Comparison of ENCODE assay signal across 10 mouse cellular contexts in the genomic region with DNA sequence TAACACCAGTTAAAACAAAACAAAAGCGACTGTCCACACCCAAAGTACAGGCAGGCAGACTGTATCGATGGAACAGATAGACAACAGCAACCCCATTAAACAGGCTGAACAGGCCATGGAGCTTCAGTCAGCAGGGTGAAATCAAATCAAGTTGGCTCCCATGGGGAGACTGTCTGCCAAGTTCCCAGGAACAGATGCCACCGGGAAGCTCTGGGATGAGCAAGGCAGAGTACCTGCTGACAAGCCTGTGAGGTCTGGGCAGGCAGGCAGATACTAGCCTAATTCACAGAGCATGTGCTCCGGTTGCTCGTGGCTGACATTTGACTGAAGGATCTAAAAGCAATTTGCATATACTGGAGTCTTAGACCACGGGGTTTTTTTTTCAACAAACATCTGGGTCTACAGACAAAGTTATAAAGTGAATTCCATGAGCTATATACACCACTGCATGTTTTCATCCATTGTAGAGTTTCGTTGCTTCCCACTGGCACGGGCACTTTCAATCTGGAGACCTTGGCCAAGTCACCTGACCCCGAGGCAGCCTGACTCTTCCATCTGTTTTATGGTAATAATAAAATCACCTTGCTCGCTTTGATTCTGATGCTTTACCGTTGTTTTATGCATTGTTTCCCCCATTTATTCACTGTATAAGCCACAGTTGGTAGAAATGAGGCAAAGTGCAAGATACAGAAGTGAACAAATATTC. TPM values are rescaled to one million over a fixed set of nuclear protein-coding genes. Genes with fewer than 3 reads are reported as not detected.
DNase-seq lines count a peak whose midpoint lies in the region; ATAC-seq and TF ChIP-seq lines count a peak whose summit lies in the region.
"Had no signal": no experiment of that assay in that cellular context is flagged by ENCODE, and none has a peak within 500 bp of the region (broad histone marks: within the 10 kb centered on the region; RNA-seq: fewer than 3 reads in every experiment).

No protein-coding gene starts in this region.

- TF ChIP-seq POLR2A in lung, adult 2 months (IDR thresholded peaks at IDR 0.05; ENCODE audit: borderline replicate concordance, extremely low read depth, low read depth, low read length) = no peak

- no peak overlapping the region for H3K4me3 ChIP-seq in lung, adult 2 months (replicated peaks; ENCODE audit: extremely low read depth, low read depth, low read length)

- TF ChIP-seq CTCF in lung, adult 2 months (IDR thresholded peaks at IDR 0.05; ENCODE audit: insufficient read depth, low read length) = no peak

- ATAC-seq in frontal cortex, adult (ENCODE audit: low TSS enrichment) = peak; percentile 98

- 83% methylated on average over 11 of the region's 11 CpGs for WGBS in lung, adult 2 months

- intact Hi-C loops in heart, postnatal 10 days (cut with DNase I) = no loop called here

- no peak for DNase-seq in frontal cortex, postnatal 10 days (ENCODE audit: low spot score in 2 of 2)
- peak; percentile 6 for DNase-seq in urinary bladder, postnatal 14 days (ENCODE audit: low spot score)
- no peak for DNase-seq in urinary bladder, postnatal 4 days (ENCODE audit: low spot score in 2 of 2)
- DNase-seq in heart, postnatal 10 days = peak; percentile 28 to 56
- DNase-seq in kidney, postnatal 36 days = no peak
- DNase-seq in lung, adult 2 months = no peak
- DNase-seq in c-Kit-positive CD71-positive TER-119-positive erythroid progenitor cells, embryonic 14.5 days (ENCODE audit: low spot score) = no peak
- DNase-seq: kidney, postnatal 10 days; lung, embryonic 14.5 days had no signal

- H3K4me1 ChIP-seq in lung, adult 2 months (ENCODE audit: control insufficient read depth, insufficient read depth, low read length) = no peaks in the 10 kb centered on the region

RNA-seq across cellular contexts. Expression of gene Actbl2, which starts 50.1 kb away (rescaled TPM):
- total RNA-seq in heart, postnatal 10 days (2021) = not detected
- not detected in 2 replicates for polyA plus RNA-seq in lung, adult 2 months (2012; rRNA removed)
- polyA plus RNA-seq: lung, embryonic 14.5 days had no signal

Comparison
In these comparisons a context has a peak if more than half of its experiments do, and no peak if none do; other contexts are left out.
1. DNase-seq: peak in urinary bladder, postnatal 14 days (single experiment) and heart, postnatal 10 days (2 of 2); none in frontal cortex, postnatal 10 days (0 of 2), urinary bladder, postnatal 4 days (0 of 2), kidney, postnatal 36 days (0 of 2), lung, adult 2 months (single experiment) and c-Kit-positive CD71-positive TER-119-positive erythroid progenitor cells, embryonic 14.5 days (single experiment).